Comparison of ENCODE assay signal across 9 mouse cellular contexts in the genomic region with DNA sequence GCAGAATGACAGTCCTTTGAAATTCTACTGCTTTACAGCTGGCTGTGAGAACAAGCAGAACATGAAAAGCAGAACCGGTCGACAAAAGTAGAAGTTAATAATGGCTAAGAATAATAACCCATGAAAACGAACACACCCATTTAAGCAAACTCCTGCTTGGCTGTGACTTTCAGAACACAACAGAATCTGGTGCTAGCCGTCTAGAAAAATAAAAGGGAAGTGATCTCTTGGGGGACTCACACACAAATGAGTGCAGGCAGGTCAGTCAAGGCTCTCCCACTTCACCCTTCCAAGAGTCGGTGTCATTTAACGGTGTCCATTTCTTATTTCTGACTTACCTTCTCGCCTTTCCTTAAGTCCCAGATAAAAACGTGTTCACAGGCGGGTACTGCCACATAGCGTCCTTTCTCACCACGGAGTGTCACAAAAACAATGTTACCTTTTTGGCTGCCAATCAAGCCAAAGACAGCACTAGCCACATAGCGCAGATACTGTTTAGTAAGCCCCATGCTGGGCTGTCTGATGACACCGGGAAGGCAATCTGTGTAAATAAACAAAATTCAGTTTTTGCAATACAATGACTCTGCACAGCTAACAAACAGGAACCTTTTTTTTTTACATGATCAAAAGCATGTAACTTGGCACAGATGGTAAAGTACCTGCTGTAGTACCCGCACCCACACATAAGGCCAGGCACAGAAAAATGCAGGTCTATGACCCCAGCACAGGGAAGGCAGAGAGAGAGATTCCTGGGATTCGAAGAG. TPM values are rescaled to one million over a fixed set of nuclear protein-coding genes. Genes with fewer than 3 reads are reported as not detected.
A peak's percentile ranks its signal among the peaks of the same experiment; 100 is the strongest.
DNase-seq lines count a peak whose midpoint lies in the region; ATAC-seq lines count a peak whose summit lies in the region.
"Had no signal": no experiment of that assay in that cellular context is flagged by ENCODE, and none has a peak within 500 bp of the region (broad histone marks: within the 10 kb centered on the region; RNA-seq: fewer than 3 reads in every experiment).

No protein-coding gene starts in this region.

- WGBS in lung, embryonic 16.5 days, result 77% methylated on average over 15 of the region's 15 CpGs
- 89% methylated on average over 15 of the region's 15 CpGs for WGBS in forebrain, embryonic 12.5 days
- WGBS in liver, embryonic 11.5 days, result 86% methylated on average over 15 of the region's 15 CpGs
- 82% methylated on average over 15 of the region's 15 CpGs for WGBS in stomach, embryonic 15.5 days

- ATAC-seq in lung, embryonic 16.5 days (ENCODE audit: low read depth), result no peak
- no peak for ATAC-seq in forebrain, embryonic 12.5 days (ENCODE audit: low FRiP score)
- no peak for ATAC-seq in liver, embryonic 11.5 days (replicated peaks; ENCODE audit: low FRiP score)
- ATAC-seq in stomach, embryonic 15.5 days (ENCODE audit: insufficient read depth, low FRiP score, low read depth), result no peak
- ATAC-seq in inflammation-experienced regulatory T-cells, adult 6 months, result no peak

- H3K4me3 ChIP-seq in lung, embryonic 16.5 days (ENCODE audit: low read length), result peak overlapping the region; percentile 85
- H3K4me3 ChIP-seq in forebrain, embryonic 12.5 days (replicated peaks), result peak overlapping the region; percentile 84
- peak overlapping the region; percentile 89 for H3K4me3 ChIP-seq in liver, embryonic 11.5 days (ENCODE audit: low read depth, low read length)
- H3K4me3 ChIP-seq in stomach, embryonic 15.5 days (replicated peaks), result peak overlapping the region; percentile 67; the same call in 1 of the 2 replicates

- peaks cover 18% of the 10 kb centered on the region for H3K36me3 ChIP-seq in lung, embryonic 16.5 days (ENCODE audit: control insufficient read depth, insufficient read depth, low read length)
- H3K36me3 ChIP-seq in forebrain, embryonic 12.5 days (replicated peaks), result peaks cover 38% of the 10 kb centered on the region
- H3K36me3 ChIP-seq in liver, embryonic 11.5 days (ENCODE audit: control insufficient read depth, insufficient read depth, low read length), result peaks cover 24% of the 10 kb centered on the region
- peaks cover 15% of the 10 kb centered on the region for H3K36me3 ChIP-seq in stomach, embryonic 15.5 days

- H3K4me2 ChIP-seq in lung, embryonic 16.5 days (ENCODE audit: low read depth, low read length), result peak overlapping the region; percentile 69
- H3K4me2 ChIP-seq in forebrain, embryonic 12.5 days, result peak overlapping the region; percentile 81
- peak overlapping the region; percentile 83 for H3K4me2 ChIP-seq in liver, embryonic 11.5 days
- peak overlapping the region; percentile 60 for H3K4me2 ChIP-seq in stomach, embryonic 15.5 days

- H3K27ac ChIP-seq in lung, embryonic 16.5 days (ENCODE audit: low read length), result no peak overlapping the region
- no peak overlapping the region for H3K27ac ChIP-seq in forebrain, embryonic 12.5 days
- H3K27ac ChIP-seq in liver, embryonic 11.5 days (ENCODE audit: low read depth, low read length), result no peak overlapping the region
- H3K27ac ChIP-seq in stomach, embryonic 15.5 days, result no peak overlapping the region

- H3K4me1 ChIP-seq in lung, embryonic 16.5 days (replicated peaks; ENCODE audit: control insufficient read depth, insufficient read depth, low read length), result peaks cover 6% of the 10 kb centered on the region
- H3K4me1 ChIP-seq in forebrain, embryonic 12.5 days, result peaks cover 17% of the 10 kb centered on the region
- peaks cover 4% of the 10 kb centered on the region; the same call in 1 of the 2 replicates for H3K4me1 ChIP-seq in liver, embryonic 11.5 days (replicated peaks; ENCODE audit: control insufficient read depth, insufficient read depth, low read length)
- peaks cover 5% of the 10 kb centered on the region; the same call in 1 of the 2 replicates for H3K4me1 ChIP-seq in stomach, embryonic 15.5 days

- no peaks in the 10 kb centered on the region for H3K9me3 ChIP-seq in lung, embryonic 16.5 days (ENCODE audit: control insufficient read depth, low read length)
- H3K9me3 ChIP-seq in forebrain, embryonic 12.5 days, result no peaks in the 10 kb centered on the region
- H3K9me3 ChIP-seq in liver, embryonic 11.5 days (ENCODE audit: control insufficient read depth, low read length), result no peaks in the 10 kb centered on the region
- no peaks in the 10 kb centered on the region for H3K9me3 ChIP-seq in stomach, embryonic 15.5 days

- no peaks in the 10 kb centered on the region for H3K27me3 ChIP-seq in lung, embryonic 16.5 days (ENCODE audit: control insufficient read depth, insufficient read depth, low read depth, low read length)
- no peaks in the 10 kb centered on the region for H3K27me3 ChIP-seq in forebrain, embryonic 12.5 days
- no peaks in the 10 kb centered on the region for H3K27me3 ChIP-seq in liver, embryonic 11.5 days (replicated peaks; ENCODE audit: control insufficient read depth, insufficient read depth, low read length)
- H3K27me3 ChIP-seq in stomach, embryonic 15.5 days (replicated peaks), result no peaks in the 10 kb centered on the region

- peak overlapping the region; percentile 83; the same call in 1 of the 2 replicates for H3K9ac ChIP-seq in lung, embryonic 16.5 days (ENCODE audit: low read length)
- peak overlapping the region; percentile 62 for H3K9ac ChIP-seq in forebrain, embryonic 12.5 days
- peak overlapping the region; percentile 79 for H3K9ac ChIP-seq in liver, embryonic 11.5 days (ENCODE audit: low read depth, low read length)
- H3K9ac ChIP-seq in stomach, embryonic 15.5 days, result no peak overlapping the region

- DNase-seq in lung, postnatal 10 days, result no peak
- DNase-seq in liver, embryonic 11.5 days (ENCODE audit: low spot score), result no peak
- DNase-seq in urinary bladder, adult 2 months (ENCODE audit: low spot score), result no peak
- DNase-seq in layer of hippocampus, adult 8-10 months (ENCODE audit: low spot score in 2 of 2), result no peak
- DNase-seq: lung, adult 2 months had no signal

RNA-seq across cellular contexts. Expression of a gene that starts 1.3 kb away (rescaled TPM):
- 22.7 and 23.7 TPM in 2 replicates for polyA plus RNA-seq in lung, embryonic 16.5 days (2015; fragmentation: Nextera tagmentation; extraction: Ambion mirVana)
- polyA plus RNA-seq in forebrain, embryonic 12.5 days (2016; fragmentation: Nextera tagmentation; extraction: Ambion mirVana), result 35.1 and 35.6 TPM in 2 replicates
- polyA plus RNA-seq in liver, embryonic 11.5 days (2014; fragmentation: Nextera tagmentation; extraction: Ambion mirVana), result 29.7 and 32.1 TPM in 2 replicates
- 26.4 and 29.5 TPM in 2 replicates for polyA plus RNA-seq in stomach, embryonic 15.5 days (2015; fragmentation: Nextera tagmentation; extraction: Ambion mirVana)
- 10 to 100 TPM; 28.0 to 31.8 (median 28.6) TPM for polyA plus RNA-seq in inflammation-experienced regulatory T-cells, adult 6 months (2017; shearing (Covaris generic))
- polyA plus RNA-seq in urinary bladder, adult 2 months (2012; rRNA removed), result 16.1 and 18.0 TPM in 2 replicates
- 10 to 100 TPM; 34.2 to 47.2 (median 41.8) TPM for total RNA-seq in layer of hippocampus, adult 8-10 months (2022)

RNA-seq across cellular contexts. Expression of a gene that starts 1.3 kb away (rescaled TPM):
- polyA plus RNA-seq in lung, embryonic 16.5 days (2015; fragmentation: Nextera tagmentation; extraction: Ambion mirVana), result 38.0 and 38.1 TPM in 2 replicates
- 52.9 and 54.0 TPM in 2 replicates for polyA plus RNA-seq in forebrain, embryonic 12.5 days (2016; fragmentation: Nextera tagmentation; extraction: Ambion mirVana)
- 69.2 and 75.6 TPM in 2 replicates for polyA plus RNA-seq in liver, embryonic 11.5 days (2014; fragmentation: Nextera tagmentation; extraction: Ambion mirVana)
- 34.8 and 38.3 TPM in 2 replicates for polyA plus RNA-seq in stomach, embryonic 15.5 days (2015; fragmentation: Nextera tagmentation; extraction: Ambion mirVana)
- 10 to 100 TPM; 35.3 to 46.5 (median 35.4) TPM for polyA plus RNA-seq in inflammation-experienced regulatory T-cells, adult 6 months (2017; shearing (Covaris generic))
- polyA plus RNA-seq in urinary bladder, adult 2 months (2012; rRNA removed), result 17.0 and 18.2 TPM in 2 replicates
- total RNA-seq in layer of hippocampus, adult 8-10 months (2022), result 10 to 100 TPM; 23.0 to 27.2 (median 23.7) TPM
